Mouse (Mus musculus): ENCODE measurements around the gene Ifitm2. TPM values are rescaled to one million over a fixed set of nuclear protein-coding genes. Genes with fewer than 3 reads are reported as not detected.

The Ifitm2 gene
- polyA plus RNA-seq, 1 experiment from 2014 or later = 1,048 TPM

DNA sequence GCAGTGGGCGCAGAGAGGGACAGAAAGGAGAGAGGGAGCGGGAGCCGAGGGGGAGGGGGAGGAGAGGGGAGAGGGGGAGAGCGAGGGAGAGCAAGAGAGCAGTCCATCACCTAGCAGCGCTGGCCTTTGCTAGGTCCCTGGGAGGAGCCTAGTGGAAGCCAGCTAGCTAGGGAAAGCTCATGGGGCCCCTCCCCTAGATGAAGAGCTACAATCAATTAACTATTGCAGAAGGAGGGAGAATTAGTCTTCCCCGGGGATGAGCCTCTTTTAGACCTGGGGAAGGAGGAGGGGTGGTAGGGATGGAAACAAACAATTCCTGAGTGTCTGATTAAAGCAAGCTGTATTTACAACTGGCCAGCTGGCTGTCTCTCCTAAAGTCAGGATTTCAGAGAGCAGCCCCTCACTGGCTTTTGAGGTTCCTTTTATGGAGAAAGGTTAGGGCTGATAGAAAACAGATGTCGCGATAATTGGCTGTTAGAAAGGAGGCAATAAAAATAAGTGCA lies 16.1 kb downstream of the Ifitm2 start:
- Histone ChIP-seq H3K4me2 (replicated peaks; ENCODE audit: low read depth) (0 out of 2 replicates have a peak overlapping the region, but pooled peaks have one; percentile 1), H3K4me3 (ENCODE audit: low read depth, low read length) (no peak overlapping the region), H3K27me3 (ENCODE audit: control insufficient read depth, insufficient read depth, low read length) (no peaks in the 10 kb centered on the region), H3K27ac (replicated peaks) (peak overlapping the region; percentile 74), H3K4me1 (replicated peaks; ENCODE audit: control insufficient read depth, insufficient read depth) (peaks cover 5% of the 10 kb centered on the region), H3K9me3 (ENCODE audit: control insufficient read depth, low read length) (no peaks in the 10 kb centered on the region), H3K9ac (ENCODE audit: low read length) (no peak overlapping the region), H3K36me3 (ENCODE audit: control insufficient read depth, insufficient read depth, low read length) (peaks cover 5% of the 10 kb centered on the region; the same call in 1 of the 2 replicates)
- TF ChIP-seq EP300 (optimal IDR thresholded peaks at IDR 0.05) (no peak), CTCF (IDR thresholded peaks at IDR 0.05; ENCODE audit: low read depth) (no peak)
- 18% methylated on average over 7 of the region's 8 CpGs for WGBS
- DNase-seq (ENCODE audit: low spot score) = no peak
- ATAC-seq (ENCODE audit: low FRiP score, low TSS enrichment) = peak; percentile 47; the same call in 1 of the 2 replicates

DNA sequence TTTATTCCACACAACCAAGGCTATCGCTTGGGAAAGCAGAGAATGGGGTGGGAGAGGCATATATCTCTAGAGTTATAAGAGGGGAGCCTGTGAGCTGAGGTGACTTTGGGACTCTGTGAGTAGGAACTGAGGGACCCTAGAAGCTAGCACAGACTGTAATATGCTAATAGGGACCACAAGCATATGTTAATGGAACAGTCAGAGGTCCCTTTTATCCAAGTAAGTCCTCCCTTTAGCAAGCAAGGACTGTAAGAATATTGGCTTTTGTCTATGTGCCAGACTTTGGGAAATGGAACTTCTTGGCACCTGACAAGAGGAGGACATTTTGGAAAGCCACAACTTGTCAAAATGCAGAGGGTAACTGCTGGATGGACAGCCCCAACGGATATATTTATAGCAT lies 16.9 kb downstream of the Ifitm2 start:
- DNase-seq (ENCODE audit: low spot score) = no peak
- no peaks in the 10 kb centered on the region for H3K27me3 ChIP-seq (ENCODE audit: control insufficient read depth, insufficient read depth, low read length)
- 43% methylated on average over 2 of the region's 2 CpGs for WGBS
- H3K4me1 ChIP-seq (replicated peaks; ENCODE audit: control insufficient read depth, insufficient read depth) = peaks cover 5% of the 10 kb centered on the region
- no peaks in the 10 kb centered on the region for H3K36me3 ChIP-seq (ENCODE audit: control insufficient read depth, insufficient read depth, low read length)
- no peak for ATAC-seq (ENCODE audit: low FRiP score, low TSS enrichment)
- no peak overlapping the region for H3K4me3 ChIP-seq (ENCODE audit: low read depth, low read length)
- H3K9me3 ChIP-seq (ENCODE audit: control insufficient read depth, low read length) = no peaks in the 10 kb centered on the region
- H3K4me2 ChIP-seq (replicated peaks; ENCODE audit: low read depth) = no peak overlapping the region
- no peak overlapping the region; the same call in 1 of the 2 replicates for H3K27ac ChIP-seq (replicated peaks)
- TF ChIP-seq EP300 (optimal IDR thresholded peaks at IDR 0.05) = no peak
- TF ChIP-seq CTCF (IDR thresholded peaks at IDR 0.05; ENCODE audit: low read depth) = no peak
- H3K9ac ChIP-seq (ENCODE audit: low read length) = no peak overlapping the region

DNA sequence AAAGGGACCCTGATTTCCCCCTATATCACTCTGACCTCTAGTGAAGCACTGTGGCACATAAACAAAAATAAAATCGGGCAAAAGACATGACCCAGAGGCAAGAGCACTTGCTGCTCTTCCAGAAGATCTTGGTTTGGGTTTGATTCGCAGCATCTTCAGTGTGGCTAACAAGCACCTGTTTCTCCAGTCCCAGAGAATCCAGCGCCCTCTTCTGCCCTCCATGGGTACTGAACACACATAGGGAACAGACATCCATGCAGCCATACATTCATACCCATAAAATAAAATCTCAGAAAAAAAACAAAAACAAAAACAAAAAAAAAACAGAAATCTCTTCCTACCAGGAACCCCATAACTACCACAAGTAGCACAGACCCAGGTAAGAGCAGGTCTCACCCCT lies 17.4 kb downstream of the Ifitm2 start:
- TF ChIP-seq CTCF (IDR thresholded peaks at IDR 0.05; ENCODE audit: low read depth) (peak; percentile 61), EP300 (optimal IDR thresholded peaks at IDR 0.05) (no peak)
- no peaks in the 10 kb centered on the region for H3K9me3 ChIP-seq (ENCODE audit: control insufficient read depth, low read length)
- 51% methylated on average over 3 of the region's 3 CpGs for WGBS
- ATAC-seq (ENCODE audit: low FRiP score, low TSS enrichment) = no peak
- no peak for DNase-seq (ENCODE audit: low spot score)
- no peak overlapping the region for H3K4me3 ChIP-seq (ENCODE audit: low read depth, low read length)
- no peak overlapping the region for H3K4me2 ChIP-seq (replicated peaks; ENCODE audit: low read depth)
- no peaks in the 10 kb centered on the region for H3K36me3 ChIP-seq (ENCODE audit: control insufficient read depth, insufficient read depth, low read length)
- no peak overlapping the region for H3K9ac ChIP-seq (ENCODE audit: low read length)
- H3K27ac ChIP-seq (replicated peaks) = no peak overlapping the region; the same call in 1 of the 2 replicates
- peaks cover 4% of the 10 kb centered on the region for H3K4me1 ChIP-seq (replicated peaks; ENCODE audit: control insufficient read depth, insufficient read depth)
- no peaks in the 10 kb centered on the region for H3K27me3 ChIP-seq (ENCODE audit: control insufficient read depth, insufficient read depth, low read length)

DNA sequence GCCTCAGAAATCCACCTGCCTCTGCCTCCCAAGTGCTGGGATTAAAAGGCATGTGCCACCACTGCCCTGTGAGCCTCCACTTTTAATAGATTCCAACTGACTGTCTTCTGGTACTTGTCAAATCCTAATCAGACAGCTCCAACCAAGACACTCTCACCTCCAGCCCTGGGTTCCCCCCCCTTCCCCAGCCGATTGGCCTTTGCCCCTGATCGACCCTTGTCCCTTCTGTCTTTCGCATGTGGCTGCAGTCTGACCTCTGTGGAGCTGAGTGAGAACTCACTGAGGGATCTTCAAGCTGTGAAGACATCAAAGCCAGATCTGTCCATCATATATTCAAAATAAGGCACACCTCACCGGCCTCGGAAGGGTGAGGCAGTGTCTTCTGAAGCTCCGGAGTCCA lies 28.6 kb downstream of the Ifitm2 start:
- no peak overlapping the region for H3K4me3 ChIP-seq (ENCODE audit: low read depth, low read length)
- 0 out of 2 replicates have a peak, but pooled peaks cover 7% of the 10 kb centered on the region for H3K27me3 ChIP-seq (ENCODE audit: control insufficient read depth, insufficient read depth, low read length)
- DNase-seq (ENCODE audit: low spot score) (no peak), ATAC-seq (ENCODE audit: low FRiP score, low TSS enrichment) (no peak)
- H3K4me2 ChIP-seq (replicated peaks; ENCODE audit: low read depth) = no peak overlapping the region
- H3K4me1 ChIP-seq (replicated peaks; ENCODE audit: control insufficient read depth, insufficient read depth) = 0 out of 2 replicates have a peak, but pooled peaks cover 2% of the 10 kb centered on the region
- WGBS = 81% methylated on average over 6 of the region's 6 CpGs
- no peaks in the 10 kb centered on the region for H3K9me3 ChIP-seq (ENCODE audit: control insufficient read depth, low read length)
- TF ChIP-seq CTCF (IDR thresholded peaks at IDR 0.05; ENCODE audit: low read depth) = no peak
- no peak for TF ChIP-seq EP300 (optimal IDR thresholded peaks at IDR 0.05)
- H3K9ac ChIP-seq (ENCODE audit: low read length) = no peak overlapping the region
- no peak overlapping the region for H3K27ac ChIP-seq (replicated peaks)
- no peaks in the 10 kb centered on the region for H3K36me3 ChIP-seq (ENCODE audit: control insufficient read depth, insufficient read depth, low read length)

DNA sequence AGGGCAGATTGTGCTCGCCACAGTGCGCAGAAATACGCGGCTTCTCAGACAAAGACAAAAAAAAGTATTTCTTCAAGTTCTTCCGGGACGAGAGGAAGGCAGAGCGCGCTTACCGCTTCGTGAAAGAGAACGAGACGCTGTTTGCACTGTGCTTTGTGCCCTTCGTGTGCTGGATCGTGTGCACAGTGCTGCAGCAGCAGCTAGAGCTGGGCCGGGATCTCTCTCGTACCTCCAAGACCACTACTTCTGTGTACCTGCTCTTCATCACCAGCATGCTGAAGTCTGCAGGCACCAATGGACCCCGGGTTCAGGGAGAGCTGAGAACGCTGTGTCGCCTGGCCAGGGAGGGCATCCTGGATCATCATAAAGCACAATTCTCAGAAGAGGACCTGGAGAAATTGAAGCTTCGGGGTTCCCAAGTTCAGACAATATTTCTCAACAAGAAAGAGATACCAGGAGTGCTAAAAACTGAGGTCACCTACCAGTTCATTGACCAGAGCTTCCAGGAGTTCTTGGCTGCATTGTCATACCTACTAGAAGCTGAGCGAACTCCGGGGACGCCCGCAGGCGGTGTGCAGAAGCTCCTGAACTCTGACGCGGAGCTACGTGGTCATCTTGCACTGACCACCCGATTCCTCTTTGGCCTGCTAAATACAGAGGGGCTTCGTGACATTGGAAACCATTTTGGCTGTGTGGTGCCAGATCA lies 32.6 kb downstream of the Ifitm2 start:
- 29% methylated on average over 30 of the region's 30 CpGs for WGBS
- Histone ChIP-seq H3K27me3 (ENCODE audit: control insufficient read depth, insufficient read depth, low read length) (peaks cover 12% of the 10 kb centered on the region; the same call in 1 of the 2 replicates), H3K36me3 (ENCODE audit: control insufficient read depth, insufficient read depth, low read length) (no peaks in the 10 kb centered on the region), H3K4me2 (replicated peaks; ENCODE audit: low read depth) (peak overlapping the region; percentile 59), H3K9me3 (ENCODE audit: control insufficient read depth, low read length) (no peaks in the 10 kb centered on the region), H3K4me3 (ENCODE audit: low read depth, low read length) (peak overlapping the region; percentile 39), H3K9ac (ENCODE audit: low read length) (0 out of 2 replicates have a peak overlapping the region, but pooled peaks have one; percentile 18), H3K27ac (replicated peaks) (no peak overlapping the region), H3K4me1 (replicated peaks; ENCODE audit: control insufficient read depth, insufficient read depth) (0 out of 2 replicates have a peak, but pooled peaks cover 2% of the 10 kb centered on the region)
- no peak for DNase-seq (ENCODE audit: low spot score)
- TF ChIP-seq CTCF (IDR thresholded peaks at IDR 0.05; ENCODE audit: low read depth) (no peak), EP300 (optimal IDR thresholded peaks at IDR 0.05) (no peak)
- no peak for ATAC-seq (ENCODE audit: low FRiP score, low TSS enrichment)
